Mouse (Mus musculus): ENCODE data around the gene Ajap1. TPM values are rescaled to one million over a fixed set of nuclear protein-coding genes. Genes with fewer than 3 reads are reported as not detected.

Gene Ajap1
- polyA plus RNA-seq, 1 experiment from 2014 or later = 27.0 TPM

- Histone ChIP-seq H3K4me1 (replicated peaks) (peaks cover 73% of the 10 kb centered on the region), H3K9me3 (no peaks in the 10 kb centered on the region), H3K4me2 (peak overlapping the region; percentile 86), H3K9ac (no peak overlapping the region), H3K27ac (replicated peaks) (peak overlapping the region; percentile 97), H3K36me3 (no peaks in the 10 kb centered on the region), H3K4me3 (peak overlapping the region; percentile 86), H3K27me3 (peaks cover 17% of the 10 kb centered on the region)
- no peak for ATAC-seq (ENCODE audit: low read depth)
- WGBS = 1% methylated on average over 7 of the region's 7 CpGs
Measured at GRCm38 (mm10) chr4:153484392-153484791, 1.8 kb upstream of the Ajap1 start.

DNA sequence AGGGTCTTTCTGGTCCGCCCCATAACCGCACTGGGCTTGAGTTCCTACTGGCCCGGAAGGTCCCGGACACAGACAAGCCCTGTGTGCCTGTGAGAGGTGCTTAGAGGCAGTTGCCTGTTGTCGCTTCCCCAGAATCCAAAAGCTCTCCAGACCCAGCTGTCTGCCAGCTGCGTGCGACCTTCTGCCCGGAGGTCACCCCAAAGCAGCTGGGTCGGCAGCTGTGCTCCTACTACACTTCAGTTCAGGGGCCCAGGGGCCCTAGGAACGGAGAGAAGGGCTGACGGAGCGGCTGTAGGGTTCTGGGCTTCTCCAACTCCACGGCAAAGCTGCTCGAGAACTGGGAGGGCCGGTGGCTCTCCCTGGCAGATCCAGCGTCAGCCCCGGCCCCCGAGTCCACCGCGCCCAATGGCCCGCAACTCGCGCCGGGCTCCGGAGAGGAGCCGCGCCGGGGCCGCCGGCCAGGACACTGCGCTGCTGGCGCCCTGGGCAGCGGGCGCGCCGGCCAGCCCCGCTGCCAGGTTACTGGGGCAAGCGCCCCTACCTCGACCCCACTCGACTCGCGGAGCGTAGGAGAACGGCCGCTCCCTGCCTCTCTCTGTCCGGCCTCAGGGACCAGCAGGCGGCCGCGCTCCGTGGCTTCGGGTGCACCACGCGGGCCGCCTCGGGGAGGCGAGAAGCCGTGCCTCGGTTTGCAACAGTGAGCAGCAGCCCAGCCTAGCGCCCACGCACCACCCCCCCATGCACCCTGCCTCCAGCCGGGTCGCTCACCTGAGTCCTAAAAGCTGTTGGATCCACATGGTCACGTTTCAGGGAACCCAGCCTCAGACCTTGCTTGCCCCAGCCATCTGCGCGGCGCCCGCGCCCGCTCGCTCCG is 1.0 kb downstream of the Ajap1 start:
- H3K4me3 ChIP-seq = peak overlapping the region; percentile 86
- H3K27me3 ChIP-seq = peaks cover 20% of the 10 kb centered on the region
- WGBS = under 1% methylated on average over 63 of the region's 71 CpGs
- no peak for ATAC-seq (ENCODE audit: low read depth)
- H3K4me2 ChIP-seq = peak overlapping the region; percentile 86
- H3K27ac ChIP-seq (replicated peaks) = peak overlapping the region; percentile 97
- no peaks in the 10 kb centered on the region for H3K36me3 ChIP-seq
- peak overlapping the region; percentile 96 for H3K9ac ChIP-seq
- no peaks in the 10 kb centered on the region for H3K9me3 ChIP-seq
- H3K4me1 ChIP-seq (replicated peaks) = peaks cover 85% of the 10 kb centered on the region

- ATAC-seq (ENCODE audit: low read depth) = peak; percentile 24; the same call in 1 of the 2 replicates
- peaks cover 85% of the 10 kb centered on the region for H3K4me1 ChIP-seq (replicated peaks)
- H3K36me3 ChIP-seq = no peaks in the 10 kb centered on the region
- 2% methylated on average over 19 of the region's 19 CpGs for WGBS
- H3K4me2 ChIP-seq = peak overlapping the region; percentile 86
- peak overlapping the region; percentile 96 for H3K9ac ChIP-seq
- peak overlapping the region; percentile 86 for H3K4me3 ChIP-seq
- H3K9me3 ChIP-seq = no peaks in the 10 kb centered on the region
- H3K27ac ChIP-seq (replicated peaks) = peak overlapping the region; percentile 97
- peaks cover 20% of the 10 kb centered on the region for H3K27me3 ChIP-seq
Measured at GRCm38 (mm10) chr4:153480551-153481262, 1.9 kb downstream of the Ajap1 start.

- Histone ChIP-seq H3K4me3 (peak overlapping the region; percentile 86), H3K36me3 (no peaks in the 10 kb centered on the region), H3K27me3 (peaks cover 15% of the 10 kb centered on the region), H3K9ac (peak overlapping the region; percentile 96), H3K27ac (replicated peaks) (peak overlapping the region; percentile 97), H3K4me2 (peak overlapping the region; percentile 86), H3K4me1 (replicated peaks) (peaks cover 84% of the 10 kb centered on the region), H3K9me3 (no peaks in the 10 kb centered on the region)
- WGBS = 17% methylated on average over 8 of the region's 8 CpGs
- ATAC-seq (ENCODE audit: low read depth) = no peak
Measured at GRCm38 (mm10) chr4:153479144-153479543, 3.5 kb downstream of the Ajap1 start.

DNA sequence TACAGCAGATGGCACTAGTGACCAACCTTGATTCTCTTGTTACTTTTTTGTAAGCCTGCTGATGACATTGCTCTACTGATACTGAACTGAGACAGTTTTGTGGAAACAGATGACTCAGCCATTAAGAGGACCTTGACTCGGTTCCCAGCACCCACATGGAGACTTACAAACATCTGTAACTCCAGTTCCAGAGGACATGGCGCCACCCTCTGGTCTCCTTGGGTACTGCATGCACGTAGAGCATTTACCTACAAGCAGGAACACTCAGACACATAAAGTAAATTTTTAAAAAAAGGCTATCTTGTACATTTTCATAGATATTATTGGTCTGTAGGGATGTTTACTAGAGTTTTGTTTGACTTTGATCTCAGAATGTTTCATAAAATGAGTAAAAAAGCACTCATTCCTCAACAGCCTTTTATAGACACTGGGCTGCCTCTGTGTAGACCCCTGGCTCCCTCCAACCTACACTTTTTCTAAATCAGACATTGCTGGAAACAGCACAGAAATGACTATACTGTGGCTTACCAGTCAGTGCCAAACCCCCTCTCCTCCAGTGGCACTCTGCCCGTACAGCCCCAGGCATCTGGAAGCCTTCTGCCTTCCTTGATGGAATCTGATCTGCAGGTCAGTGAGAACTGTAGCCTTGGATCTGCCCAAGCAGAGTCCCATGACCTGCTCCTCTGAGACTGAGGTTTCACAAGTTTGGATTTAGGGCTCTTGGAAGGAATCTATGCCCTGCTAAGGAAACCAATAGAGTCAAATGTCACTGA is 8.9 kb downstream of the Ajap1 start:
- Histone ChIP-seq H3K9me3 (no peaks in the 10 kb centered on the region), H3K4me3 (no peak overlapping the region), H3K4me1 (replicated peaks) (peaks cover 37% of the 10 kb centered on the region), H3K36me3 (peaks cover 45% of the 10 kb centered on the region), H3K27me3 (peaks cover 3% of the 10 kb centered on the region; the same call in 1 of the 2 replicates), H3K4me2 (no peak overlapping the region), H3K9ac (no peak overlapping the region), H3K27ac (replicated peaks) (no peak overlapping the region)
- 81% methylated on average over 4 of the region's 4 CpGs for WGBS
- ATAC-seq (ENCODE audit: low read depth) = no peak

DNA sequence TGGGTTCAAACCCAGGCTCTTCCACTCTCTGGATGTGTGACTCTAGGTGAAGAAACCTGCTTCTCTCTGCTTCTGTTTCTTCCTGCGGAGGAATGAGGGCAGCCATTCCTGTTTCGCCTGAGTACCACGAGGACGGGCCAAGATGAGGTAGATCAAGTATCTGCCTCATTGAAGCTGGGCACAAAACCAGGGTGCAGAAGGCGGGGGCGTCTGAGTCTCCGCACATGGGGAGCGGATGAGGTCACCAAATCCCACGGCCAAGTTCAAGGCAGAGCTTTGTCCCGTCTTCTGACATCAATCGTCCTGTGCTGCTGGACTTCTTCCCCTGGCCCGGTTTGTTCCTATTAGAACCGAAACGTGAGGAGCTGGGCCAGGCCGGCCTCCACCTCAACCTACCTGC is 12.9 kb downstream of the Ajap1 start:
- 93% methylated on average over 15 of the region's 15 CpGs for WGBS
- Histone ChIP-seq H3K36me3 (peaks cover 45% of the 10 kb centered on the region), H3K9ac (no peak overlapping the region), H3K27me3 (no peaks in the 10 kb centered on the region), H3K4me1 (replicated peaks) (peaks cover 36% of the 10 kb centered on the region), H3K27ac (replicated peaks) (no peak overlapping the region), H3K4me2 (no peak overlapping the region), H3K4me3 (no peak overlapping the region), H3K9me3 (no peaks in the 10 kb centered on the region)
- ATAC-seq (ENCODE audit: low read depth) = no peak

- H3K4me2 ChIP-seq = no peak overlapping the region
- H3K4me3 ChIP-seq = no peak overlapping the region
- no peak overlapping the region for H3K9ac ChIP-seq
- no peak for ATAC-seq (ENCODE audit: low read depth)
- 86% methylated on average over 15 of the region's 15 CpGs for WGBS
- H3K4me1 ChIP-seq (replicated peaks) = peaks cover 15% of the 10 kb centered on the region
- no peaks in the 10 kb centered on the region for H3K9me3 ChIP-seq
- no peak overlapping the region for H3K27ac ChIP-seq (replicated peaks)
- 0 out of 2 replicates have a peak, but pooled peaks cover 7% of the 10 kb centered on the region for H3K36me3 ChIP-seq
- H3K27me3 ChIP-seq = no peaks in the 10 kb centered on the region
Measured at GRCm38 (mm10) chr4:153459934-153460333, 22.7 kb downstream of the Ajap1 start.

GRCm38 (mm10) chr4:153459503-153459902 is 23.1 kb downstream of the Ajap1 start:
- 91% methylated on average over 9 of the region's 9 CpGs for WGBS
- peaks cover 12% of the 10 kb centered on the region; the same call in 1 of the 2 replicates for H3K4me1 ChIP-seq (replicated peaks)
- H3K36me3 ChIP-seq = 0 out of 2 replicates have a peak, but pooled peaks cover 7% of the 10 kb centered on the region
- H3K9ac ChIP-seq = no peak overlapping the region
- no peak overlapping the region for H3K27ac ChIP-seq (replicated peaks)
- H3K9me3 ChIP-seq = no peaks in the 10 kb centered on the region
- H3K4me3 ChIP-seq = no peak overlapping the region
- no peaks in the 10 kb centered on the region for H3K27me3 ChIP-seq
- no peak for ATAC-seq (ENCODE audit: low read depth)
- no peak overlapping the region for H3K4me2 ChIP-seq

DNA sequence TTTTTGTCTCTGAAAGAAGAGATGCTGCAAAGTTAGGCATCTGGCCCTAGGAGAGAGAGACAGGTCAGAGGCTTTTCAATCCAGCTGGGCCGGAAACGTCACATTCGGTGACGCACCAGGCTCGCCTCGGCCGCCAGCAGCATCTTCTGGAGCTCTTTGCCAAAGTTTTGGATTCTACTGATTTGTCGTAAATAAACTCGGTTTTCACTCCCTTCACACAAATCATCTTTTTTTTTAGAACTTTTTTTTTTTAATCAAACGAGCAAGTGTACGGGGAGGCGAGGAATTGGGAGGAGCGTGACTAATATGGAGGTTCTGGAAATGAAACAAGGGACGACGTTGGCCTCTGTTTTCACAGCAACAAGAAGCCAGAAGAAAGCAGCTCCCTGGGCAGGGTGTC is 23.8 kb downstream of the Ajap1 start:
- Histone ChIP-seq H3K4me1 (replicated peaks) (0 out of 2 replicates have a peak, but pooled peaks cover 13% of the 10 kb centered on the region), H3K4me3 (no peak overlapping the region), H3K27ac (replicated peaks) (no peak overlapping the region), H3K9me3 (no peaks in the 10 kb centered on the region), H3K36me3 (0 out of 2 replicates have a peak, but pooled peaks cover 7% of the 10 kb centered on the region), H3K9ac (no peak overlapping the region), H3K27me3 (no peaks in the 10 kb centered on the region), H3K4me2 (no peak overlapping the region)
- ATAC-seq (ENCODE audit: low read depth) = no peak
- WGBS = 85% methylated on average over 15 of the region's 15 CpGs

- Histone ChIP-seq H3K9me3 (no peaks in the 10 kb centered on the region), H3K4me1 (replicated peaks) (0 out of 2 replicates have a peak, but pooled peaks cover 9% of the 10 kb centered on the region), H3K27ac (replicated peaks) (no peak overlapping the region), H3K36me3 (no peaks in the 10 kb centered on the region), H3K27me3 (no peaks in the 10 kb centered on the region), H3K4me3 (no peak overlapping the region), H3K4me2 (no peak overlapping the region), H3K9ac (no peak overlapping the region)
- no peak for ATAC-seq (ENCODE audit: low read depth)
- WGBS = 92% methylated on average over 7 of the region's 7 CpGs
Measured at GRCm38 (mm10) chr4:153453496-153453895, 29.1 kb downstream of the Ajap1 start.

- H3K4me2 ChIP-seq = no peak overlapping the region
- no peak overlapping the region for H3K4me3 ChIP-seq
- H3K9me3 ChIP-seq = no peaks in the 10 kb centered on the region
- 59% methylated on average over 8 of the region's 8 CpGs for WGBS
- no peak overlapping the region for H3K27ac ChIP-seq (replicated peaks)
- H3K9ac ChIP-seq = no peak overlapping the region
- peaks cover 15% of the 10 kb centered on the region; the same call in 1 of the 2 replicates for H3K4me1 ChIP-seq (replicated peaks)
- H3K27me3 ChIP-seq = no peaks in the 10 kb centered on the region
- no peak for ATAC-seq (ENCODE audit: low read depth)
- no peaks in the 10 kb centered on the region for H3K36me3 ChIP-seq
Measured at GRCm38 (mm10) chr4:153451516-153451915, 31.1 kb downstream of the Ajap1 start.

Measured in neural tube, embryonic 13.5 days (tissue).